Mouse (Mus musculus): Measurements from ENCODE around the gene Mon2. TPM values are rescaled to one million over a fixed set of nuclear protein-coding genes. Genes with fewer than 3 reads are reported as not detected.

The Mon2 gene
- polyA plus RNA-seq (2021; fragmentation: Nextera tagmentation) = 9.1 and 9.3 TPM in 2 replicates
- long read RNA-seq, experiment 1, partial matches to known transcripts = 18 of 24 reads
- long read RNA-seq, experiment 1, other reads (novel, unspliced or antisense) = 6 of 24 reads
- long read RNA-seq, experiment 2, partial matches to known transcripts = 7 of 14 reads
- long read RNA-seq, experiment 2, other reads (novel, unspliced or antisense) = 6 of 14 reads

DNA sequence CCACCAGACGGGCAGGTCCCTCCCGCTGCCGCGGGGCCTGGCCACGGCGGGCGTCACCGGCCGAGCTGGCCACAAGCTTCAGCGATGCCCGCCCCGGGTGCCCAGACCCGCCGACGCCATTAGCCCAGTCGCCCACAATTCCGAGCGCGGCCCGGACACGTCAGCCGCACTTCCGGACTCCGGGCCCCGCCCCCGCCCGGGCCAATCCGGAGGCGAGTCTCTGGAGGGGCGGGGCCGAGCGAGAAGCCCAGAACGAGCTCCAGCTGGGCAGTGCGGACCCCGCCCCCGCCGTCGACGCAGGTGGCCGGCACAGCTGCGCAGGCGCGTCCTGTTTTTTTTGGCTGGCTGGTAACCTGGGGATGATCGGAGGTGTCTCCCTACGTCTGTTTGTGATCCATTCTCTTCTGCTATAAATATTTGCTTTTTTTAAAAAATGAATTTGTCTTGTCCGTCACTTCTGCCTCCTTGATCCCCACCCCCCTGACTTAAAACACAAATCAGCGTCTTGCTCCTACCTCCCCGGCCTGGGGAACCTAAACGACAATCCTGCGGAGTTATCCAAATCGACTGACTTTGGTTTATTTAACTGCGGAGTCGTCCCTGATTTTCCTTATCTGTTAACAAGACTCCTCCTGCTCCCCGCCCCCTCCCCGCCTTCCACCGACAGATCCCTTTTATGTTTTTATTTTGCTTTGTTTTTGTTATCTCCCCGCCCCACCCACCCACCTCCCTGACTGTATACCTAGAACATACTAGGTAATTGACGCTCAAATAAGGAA is at the start of gene Mon2:
Gene Mon2, minus strand, starts transcription at position 261 of the 779 bp plus-strand sequence.

Small RNA genes lying within 50 kb of the gene (microRNA-seq; reads per million reads assigned to microRNA genes)
- 75,148 reads per million, percentile 100 among the genes with 10 or more reads in this experiment for gene Mirlet7i

Other genes starting within 250 kb of the Mon2 start
- 20.6 and 23.9 TPM in 2 replicates for gene Usp15, start 120.5 kb upstream of the Mon2 start, polyA plus RNA-seq (2021; fragmentation: Nextera tagmentation)
- gene Fam19a2, start 187.5 kb upstream of the Mon2 start, polyA plus RNA-seq (2021; fragmentation: Nextera tagmentation) = 21.2 and 26.0 TPM in 2 replicates